Mouse (Mus musculus) cortical plate, adult 2 months (tissue): ENCODE measurements around the gene Spcs3. TPM values are rescaled to one million over a fixed set of nuclear protein-coding genes. Genes with fewer than 3 reads are reported as not detected.

Source experiments
- H3K27ac ChIP-seq: fragments of 200-500 bp; 2 replicates; pipeline ENCODE4 v1.5.1; 2012; ENCODE audit warnings: low read length, control low read depth, inconsistent platforms; ENCODE audit not compliant: insufficient read depth
- H3K4me1 ChIP-seq: fragments of 200-500 bp; 2 replicates; pipeline ENCODE4 v1.6.1; 2011; ENCODE audit warnings: low read length; ENCODE audit not compliant: control insufficient read depth, insufficient read depth
- H3K4me3 ChIP-seq: fragments of 200-500 bp; 2 replicates; pipeline ENCODE4 v1.5.1; 2011; ENCODE audit warnings: mild to moderate bottlenecking, low read length, control low read depth; ENCODE audit not compliant: insufficient read depth
- CTCF ChIP-seq: fragments of 200-500 bp; IDR thresholded peaks from 2 replicates; pipeline ENCODE4 v1.5.1; 2011; ENCODE audit warnings: mild to moderate bottlenecking, control low read depth, low read length; ENCODE audit not compliant: insufficient read depth; ENCODE audit errors: extremely low read depth
- POLR2A ChIP-seq: fragments of 200-500 bp; IDR thresholded peaks from 2 replicates; pipeline ENCODE4 v1.6.1; 2011; ENCODE audit warnings: mild to moderate bottlenecking, low read length, control low read depth; ENCODE audit not compliant: insufficient read depth; ENCODE audit errors: extremely low read depth
- polyA plus RNA-seq: library from polyadenylated mRNA; depleted of rRNA; stranded (reverse); fragments of >200 nt; gene quantifications from 2 replicates; pipeline ENCODE4 v1.2.3, GENCODE M21; 2012; rRNA removed

Gene Spcs3
- 51.1 and 51.2 TPM in 2 replicates for polyA plus RNA-seq

- no peak; the same call in 1 of the 2 replicates for TF ChIP-seq POLR2A
- no peak for TF ChIP-seq CTCF
- Histone ChIP-seq H3K4me1 (peaks cover 4% of the 10 kb centered on the region; the same call in 1 of the 2 replicates), H3K4me3 (peak within 1 kb of the TSS; percentile 92), H3K27ac (peak within 1 kb of the TSS; percentile 78)
Measured at GRCm38 (mm10) chr8:54529382-54530296, at the start of gene Spcs3, which contains the start of gene Asb5. Gene Spcs3, minus strand, starts transcription at chr8:54529998. Gene Asb5, plus strand, starts transcription at chr8:54529580.

- H3K4me1 ChIP-seq = no peaks in the 10 kb centered on the region; the same call in 1 of the 2 replicates
- H3K4me3 ChIP-seq = no peak overlapping the region
- TF ChIP-seq POLR2A (no peak), CTCF (no peak)
- H3K27ac ChIP-seq = peak overlapping the region; percentile 23; the same call in 1 of the 2 replicates
Measured at GRCm38 (mm10) chr8:54570618-54571609, 41.1 kb upstream of the Spcs3 start.

DNA sequence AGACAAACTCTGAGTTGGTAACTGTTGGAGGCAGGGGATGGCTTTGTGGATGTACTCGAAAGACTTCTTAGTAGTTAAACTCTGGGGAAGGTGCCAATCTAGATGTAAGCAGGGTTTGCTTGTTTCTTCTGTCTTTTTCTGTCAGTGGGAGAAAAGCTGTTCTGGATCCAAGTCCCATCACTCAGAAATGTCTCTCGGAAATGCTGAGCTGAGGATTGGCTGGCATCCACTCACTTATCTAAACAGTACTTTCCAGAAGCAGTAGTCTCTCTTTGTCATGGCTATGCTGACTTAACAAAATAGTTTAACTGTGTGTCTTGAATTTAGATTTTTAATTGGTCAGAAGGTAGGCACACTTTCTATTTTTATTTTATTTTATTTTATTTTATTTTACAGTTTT is 37.4 kb upstream of the Spcs3 start:
- H3K27ac ChIP-seq = no peak overlapping the region
- H3K4me1 ChIP-seq = no peaks in the 10 kb centered on the region; the same call in 1 of the 2 replicates
- no peak overlapping the region for H3K4me3 ChIP-seq
- TF ChIP-seq POLR2A (no peak), CTCF (no peak)

- H3K27ac ChIP-seq = no peak overlapping the region
Measured at GRCm38 (mm10) chr8:54565603-54566260, 35.9 kb upstream of the Spcs3 start.

GRCm38 (mm10) chr8:54565181-54565580 is 35.4 kb upstream of the Spcs3 start:
- no peak overlapping the region for H3K27ac ChIP-seq
- no peak overlapping the region for H3K4me3 ChIP-seq
- H3K4me1 ChIP-seq = no peaks in the 10 kb centered on the region
- TF ChIP-seq POLR2A (no peak), CTCF (no peak)

More at GRCm38 (mm10) chr8:54565603-54566260, 35.9 kb upstream of the Spcs3 start:
- no peak for TF ChIP-seq POLR2A
- TF ChIP-seq CTCF = no peak
- Histone ChIP-seq H3K4me1 (no peaks in the 10 kb centered on the region), H3K4me3 (no peak overlapping the region)

DNA sequence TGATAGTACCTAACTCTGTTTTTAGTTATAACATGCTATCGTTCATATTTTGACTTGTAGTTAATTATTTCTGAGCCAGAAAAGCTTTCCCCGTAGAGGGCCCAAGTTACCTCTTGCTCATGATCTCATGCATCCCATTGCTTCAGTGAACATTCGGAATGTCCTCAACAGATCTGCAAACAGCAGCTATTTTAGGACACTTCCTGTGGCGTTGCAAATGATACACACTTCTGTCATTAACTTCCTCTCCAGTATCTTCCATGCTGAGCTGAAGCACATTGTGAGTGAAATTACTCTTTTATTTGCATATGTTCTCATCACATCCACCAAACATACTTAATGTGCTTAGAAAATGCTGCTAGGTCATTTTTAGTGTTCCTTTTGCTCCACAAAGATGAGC is 32.3 kb upstream of the Spcs3 start:
- Histone ChIP-seq H3K27ac (no peak overlapping the region), H3K4me3 (no peak overlapping the region), H3K4me1 (no peaks in the 10 kb centered on the region)
- TF ChIP-seq POLR2A = no peak
- TF ChIP-seq CTCF = no peak

DNA sequence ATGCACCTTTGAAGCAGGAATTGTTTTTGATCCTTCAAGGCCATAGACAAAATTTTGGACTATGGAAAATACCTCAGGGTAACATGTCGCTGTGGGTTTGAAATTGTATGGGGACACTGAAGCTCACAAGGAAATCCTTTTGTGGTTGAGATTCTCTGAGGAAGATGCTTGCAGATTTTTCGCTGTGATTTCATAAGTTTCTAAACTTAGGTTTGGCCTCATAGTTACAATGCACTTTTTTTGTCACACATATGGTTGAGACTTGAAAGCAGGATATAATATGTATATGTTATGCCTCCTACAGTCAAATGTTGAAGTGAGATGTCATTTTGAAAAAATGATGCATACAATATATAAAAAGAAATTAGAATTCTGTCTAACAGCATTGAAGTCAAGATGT is 25.1 kb upstream of the Spcs3 start:
- Histone ChIP-seq H3K27ac (no peak overlapping the region), H3K4me1 (no peaks in the 10 kb centered on the region; the same call in 1 of the 2 replicates), H3K4me3 (no peak overlapping the region)
- no peak for TF ChIP-seq POLR2A
- no peak for TF ChIP-seq CTCF

DNA sequence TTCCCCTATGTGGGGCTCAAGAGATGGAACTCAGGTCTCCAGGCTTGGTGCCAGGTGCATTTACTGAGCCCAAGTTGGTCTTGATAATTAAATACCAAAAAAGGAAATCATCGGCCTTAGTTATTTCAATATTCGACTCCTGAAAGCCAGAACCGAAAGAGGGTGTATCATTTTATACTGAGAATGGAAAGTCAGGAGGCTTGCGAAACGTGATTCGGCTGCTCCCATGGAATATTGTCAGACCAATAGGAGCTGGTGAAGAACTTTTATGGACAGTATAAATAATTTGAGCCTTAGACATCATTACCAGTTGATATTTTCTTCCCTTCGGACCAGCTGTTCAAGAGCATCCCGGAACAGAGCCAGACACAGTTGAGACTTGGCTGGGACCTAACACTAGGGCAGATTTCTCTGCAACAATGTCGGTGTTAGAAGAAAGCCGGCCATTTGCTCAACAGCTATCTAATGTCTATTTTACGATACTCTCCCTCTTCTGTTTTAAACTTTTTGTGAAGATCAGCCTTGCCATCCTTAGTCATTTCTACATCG is 20.3 kb upstream of the Spcs3 start:
- Histone ChIP-seq H3K4me3 (no peak overlapping the region), H3K27ac (no peak overlapping the region), H3K4me1 (no peaks in the 10 kb centered on the region; the same call in 1 of the 2 replicates)
- no peak for TF ChIP-seq CTCF
- no peak for TF ChIP-seq POLR2A

GRCm38 (mm10) chr8:54548383-54548782 is 18.6 kb upstream of the Spcs3 start:
- H3K27ac ChIP-seq = no peak overlapping the region
- TF ChIP-seq CTCF (no peak), POLR2A (no peak)
- H3K4me3 ChIP-seq = no peak overlapping the region
- H3K4me1 ChIP-seq = no peaks in the 10 kb centered on the region
